Mouse (Mus musculus) urinary bladder, postnatal 36 days (tissue): ENCODE measurements at regions not wholly inside any gene's neighbourhood (a gene's known extent, or its start where the extent isn't known, plus 50 kb on each side); places are given as distances from the start of the nearest gene placed in this dataset.
A peak's percentile ranks its signal among the peaks of the same experiment; 100 is the strongest.

Experiments
- DNase-seq, 2 experiments: peaks; one replicate each; pipeline ENCODE4 v3.0.0; 2022; ENCODE audit warnings: low spot score in 2 of 2, mixed read lengths in 1 of 2

DNA sequence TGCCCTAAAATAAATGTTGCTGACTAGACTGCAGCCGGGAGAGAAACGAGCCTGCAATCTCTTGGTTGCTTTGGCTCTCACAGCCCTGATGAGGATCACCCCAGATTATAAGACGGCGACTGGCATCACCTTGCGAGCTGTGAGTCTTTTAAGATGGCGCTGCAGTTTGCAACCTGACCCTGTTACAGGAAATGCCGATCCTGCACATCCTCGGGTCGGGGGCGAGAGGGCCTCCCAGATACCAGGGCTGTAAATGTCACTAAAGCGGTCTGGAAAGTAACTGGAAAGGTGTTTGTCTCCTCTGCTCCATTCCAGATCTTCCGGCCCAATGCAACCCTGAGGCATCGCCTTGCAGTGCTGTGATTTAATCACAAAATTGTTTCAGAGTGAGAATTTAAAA is 53.4 kb downstream of the Cartpt start:
- DNase-seq = no peak

DNA sequence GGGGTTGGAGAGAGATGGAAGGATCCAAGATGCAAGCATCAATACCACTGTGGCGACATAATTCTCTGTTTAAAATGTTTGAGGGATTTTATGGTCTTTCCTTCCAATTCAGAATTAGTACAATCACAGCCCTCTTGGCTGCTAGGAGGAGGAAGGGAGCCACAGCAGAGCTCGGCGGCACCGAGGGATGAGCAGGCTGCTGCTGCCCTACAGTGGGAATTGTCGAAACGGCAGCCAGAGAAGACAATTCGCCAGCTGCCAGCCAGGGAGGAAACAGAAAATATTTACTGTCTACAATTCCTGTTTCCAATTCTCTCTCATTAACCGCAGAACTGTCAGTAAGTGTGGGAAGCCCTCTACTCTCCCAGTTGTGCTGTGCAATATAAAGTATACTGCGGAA is 58.3 kb downstream of the Cartpt start:
- DNase-seq = no peak

DNA sequence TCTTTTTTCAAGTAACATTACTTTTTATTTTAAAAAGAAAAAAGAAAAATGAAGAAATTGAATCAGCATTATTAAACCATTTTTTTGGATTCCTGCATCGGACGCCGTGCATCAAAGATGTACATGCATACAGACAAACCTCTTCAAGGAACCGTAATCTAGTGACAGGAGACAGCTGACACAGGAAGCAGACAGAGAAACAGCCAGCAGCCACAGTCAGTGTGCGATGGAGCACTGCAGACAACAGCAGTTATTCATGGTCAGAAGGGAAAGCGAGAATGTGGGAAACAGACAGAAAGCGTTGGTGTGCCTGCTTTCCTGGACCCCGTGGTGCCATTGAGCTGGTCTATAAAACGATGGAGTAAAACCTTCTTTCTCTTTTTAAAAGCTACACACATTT is 61.4 kb downstream of the Cartpt start:
- no peak for DNase-seq

DNA sequence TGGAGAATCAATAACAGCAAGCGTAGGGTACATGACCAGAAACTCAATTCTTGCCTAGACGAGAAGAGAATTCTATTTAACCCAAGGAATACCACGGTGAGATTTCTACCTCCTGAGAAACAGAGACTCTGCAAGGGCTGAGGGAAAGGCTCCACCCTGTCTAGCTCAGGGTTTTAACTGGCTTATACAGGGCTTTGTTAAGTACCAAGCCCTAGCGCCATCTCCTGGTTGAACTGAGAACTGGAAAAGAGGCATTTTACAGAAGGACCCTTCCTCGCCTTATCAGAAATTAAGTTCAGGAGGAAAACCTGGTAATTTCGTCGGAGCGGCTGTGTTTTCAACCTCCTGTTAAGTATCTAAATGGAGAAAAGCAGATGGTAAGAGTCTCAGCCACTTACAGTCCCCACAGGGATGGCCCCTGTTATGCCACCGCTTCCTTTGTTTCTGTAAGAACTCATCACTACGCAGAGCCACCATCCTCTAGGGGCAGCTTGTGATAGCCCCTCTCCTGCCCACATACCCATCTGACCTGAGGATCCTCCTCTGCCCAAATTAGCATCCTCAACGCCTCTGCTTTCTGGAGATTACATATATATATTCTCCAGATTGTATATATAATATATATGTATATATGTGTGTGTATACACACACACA is 63.0 kb downstream of the Cartpt start:
- peak; percentile 48 to 52 for DNase-seq

DNA sequence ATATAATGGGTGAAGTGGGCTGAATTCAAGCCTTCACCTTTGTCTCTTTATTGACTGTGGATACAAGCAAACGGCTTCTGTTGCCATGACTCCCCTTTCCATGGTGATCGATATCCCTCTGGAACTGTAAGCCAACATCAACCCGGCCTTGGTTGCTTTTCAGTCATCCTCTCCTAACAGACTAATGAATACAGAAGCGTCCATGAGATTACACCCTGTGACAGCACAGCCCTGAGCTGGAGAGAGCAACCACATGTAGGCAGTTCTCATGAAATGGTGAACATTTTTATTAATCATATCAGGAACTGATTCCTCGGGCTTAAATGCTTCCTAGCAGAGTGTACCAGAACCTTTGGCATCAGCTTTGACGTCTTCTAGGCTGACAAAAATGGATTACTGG is 63.7 kb downstream of the Cartpt start:
- DNase-seq = no peak

DNA sequence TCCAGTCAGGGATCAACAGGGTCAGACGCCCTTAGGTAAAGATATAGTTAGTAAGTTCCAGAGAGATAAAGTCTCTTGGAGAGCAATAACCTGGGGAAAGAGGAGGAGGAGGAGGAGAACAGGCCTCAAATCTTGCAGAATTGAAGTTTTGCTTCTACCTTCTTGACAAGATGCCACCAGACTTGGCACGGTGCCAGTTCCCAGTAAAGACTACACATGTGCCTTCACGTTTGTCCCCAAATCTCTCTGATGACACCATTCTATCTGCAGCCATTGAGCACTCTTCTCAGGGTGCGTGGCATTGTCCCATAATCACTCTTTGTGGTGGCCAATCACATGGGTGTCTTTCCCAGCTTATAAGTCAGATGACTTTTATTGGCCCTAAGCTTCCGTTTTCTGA is 64.3 kb downstream of the Cartpt start:
- DNase-seq = no peak

DNA sequence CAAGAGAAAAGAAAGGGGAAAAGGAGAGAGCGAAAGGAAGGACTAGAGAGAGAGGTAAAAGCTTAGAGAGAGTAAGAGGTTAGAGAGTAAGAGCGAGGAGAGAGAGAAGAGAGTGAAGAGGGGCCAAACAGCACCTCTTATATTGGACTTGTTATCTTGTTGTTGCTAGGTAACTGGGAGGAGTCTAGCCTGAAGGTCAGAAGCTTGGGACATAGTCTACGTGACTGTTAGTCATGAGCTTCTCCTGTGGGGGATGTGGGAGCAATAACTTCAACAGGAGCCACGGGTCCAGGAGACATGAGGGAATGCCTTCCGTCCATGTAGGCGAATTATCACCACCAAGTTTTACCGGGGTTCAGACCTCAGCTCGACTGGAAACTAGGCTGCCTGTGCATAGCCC is 65.4 kb downstream of the Cartpt start:
- no peak for DNase-seq

DNA sequence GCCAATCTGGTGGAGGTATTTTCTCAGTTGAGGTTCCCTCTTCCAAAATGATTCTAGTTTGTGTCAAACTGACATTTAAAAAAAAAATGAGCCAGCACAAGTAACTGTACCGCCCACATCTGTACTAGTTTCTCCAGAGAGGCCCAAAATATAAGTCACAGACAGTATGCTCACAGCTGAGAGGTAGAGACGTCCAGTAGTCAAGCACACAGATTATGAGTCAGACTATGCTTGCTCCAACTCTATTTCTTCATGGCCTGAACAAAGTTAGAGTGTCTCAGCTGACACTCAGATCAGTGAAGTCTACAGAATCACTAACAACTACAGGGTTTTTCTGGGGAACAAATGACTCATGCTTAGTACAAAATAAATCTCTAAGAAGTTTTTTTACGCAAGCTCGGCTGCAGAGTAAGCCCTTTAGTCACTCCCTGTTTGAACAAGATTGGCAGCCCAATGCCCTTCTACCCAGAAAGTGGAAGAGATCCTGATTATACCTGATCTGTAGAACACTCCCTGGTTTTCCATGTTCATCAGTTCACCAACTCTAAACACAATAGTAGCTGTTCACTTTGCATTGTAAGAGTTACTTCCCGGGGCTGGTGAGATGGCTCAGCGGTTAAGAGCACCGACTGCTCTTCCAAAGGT is 70.7 kb downstream of the Cartpt start:
- DNase-seq = peak in 1 of 2 experiments; percentile 13

DNA sequence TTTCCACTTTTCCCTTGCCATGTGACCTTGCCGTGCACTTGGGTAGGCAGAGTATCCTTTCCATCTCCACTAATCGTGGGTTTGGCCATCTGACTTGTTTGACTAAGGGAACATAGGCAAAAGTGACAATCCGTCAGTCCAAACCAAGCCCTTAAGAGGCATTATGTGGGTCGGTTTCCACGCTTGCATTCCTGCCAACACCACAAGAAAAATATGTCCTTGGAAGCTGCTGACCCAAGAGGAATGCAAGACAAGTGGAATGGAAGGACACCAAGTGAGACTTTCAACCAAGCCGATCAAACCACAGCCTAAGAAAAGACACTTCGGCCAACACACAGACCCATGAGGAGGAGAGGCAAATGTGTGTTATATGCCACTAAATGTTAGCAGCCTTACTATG is 73.3 kb downstream of the Cartpt start:
- no peak for DNase-seq

DNA sequence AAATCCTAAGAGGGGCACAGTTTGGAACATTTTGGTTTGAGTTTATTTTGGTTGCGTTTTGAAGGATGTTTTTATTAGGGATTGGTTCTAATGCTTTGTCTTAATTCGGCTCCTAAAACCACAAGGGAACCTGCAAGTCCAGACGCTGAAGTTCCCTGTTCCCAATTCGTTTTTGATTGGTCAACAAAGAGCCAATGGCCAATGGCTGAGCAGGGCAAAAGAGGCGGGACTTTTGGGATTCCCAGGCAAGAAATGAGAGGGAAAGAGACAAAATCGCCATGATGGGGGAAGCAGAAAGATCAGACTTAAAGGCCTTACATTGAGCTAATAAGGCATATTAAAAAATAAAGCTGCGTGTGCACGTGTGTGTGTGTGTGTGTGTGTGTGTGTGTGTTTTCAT is 76.3 kb downstream of the Cartpt start:
- no peak for DNase-seq

DNA sequence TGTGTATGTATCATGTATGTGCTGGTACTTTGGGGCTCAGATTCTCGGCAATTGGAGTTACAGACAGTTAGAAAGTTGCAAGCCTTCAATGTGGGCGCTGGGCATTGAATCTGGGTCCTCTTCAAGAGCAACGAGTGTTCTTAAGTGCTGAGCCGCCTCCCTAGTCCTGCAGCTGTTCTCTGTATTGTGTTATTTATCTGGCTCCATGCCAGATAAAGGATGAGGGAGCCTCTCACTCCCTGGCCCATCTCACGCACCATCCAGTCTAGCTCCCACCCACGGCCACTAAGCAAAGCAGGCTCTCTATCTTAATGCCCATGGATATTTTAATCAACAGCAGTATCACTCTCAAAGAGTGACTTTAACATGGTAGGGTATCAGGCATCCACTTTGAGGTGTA is 84.2 kb downstream of the Cartpt start:
- no peak for DNase-seq

DNA sequence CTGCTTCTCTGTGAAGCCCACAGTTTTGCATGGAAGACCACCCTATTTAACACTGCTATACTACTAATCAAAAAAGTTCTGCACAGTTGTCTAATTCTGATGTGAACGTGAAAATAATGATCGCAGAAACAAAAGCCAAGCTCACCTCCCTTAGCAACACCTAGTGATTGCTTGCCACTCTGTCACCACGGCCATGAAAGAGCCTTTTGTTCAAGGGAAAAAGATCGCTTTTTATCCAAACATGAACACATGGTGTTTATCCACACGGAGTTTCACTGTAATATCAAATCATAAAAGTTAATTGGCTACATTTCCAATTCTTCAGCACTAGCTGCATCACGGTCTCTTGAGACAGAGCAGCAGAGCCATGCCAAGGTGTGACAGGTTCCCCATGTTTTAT is 85.1 kb downstream of the Cartpt start:
- no peak for DNase-seq

DNA sequence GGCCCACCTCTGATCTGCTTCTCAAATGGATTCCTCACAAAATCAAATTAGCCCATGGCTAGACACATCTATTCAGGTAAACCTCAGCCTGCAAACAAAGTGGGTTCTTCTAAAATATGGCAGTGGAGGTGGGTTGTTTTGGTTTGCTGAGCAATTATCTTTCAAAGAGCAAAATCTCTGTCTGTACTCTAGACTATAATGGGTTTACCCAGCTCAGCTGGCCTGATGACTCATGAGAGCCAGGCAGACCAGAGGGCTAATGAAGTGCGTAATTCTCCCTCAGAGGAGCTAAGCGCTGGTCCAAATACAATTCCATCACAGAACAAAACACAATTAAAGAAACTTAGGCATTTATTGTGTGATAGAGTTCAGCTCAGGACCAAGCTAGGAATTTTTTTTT is 86.1 kb downstream of the Cartpt start:
- DNase-seq = no peak

DNA sequence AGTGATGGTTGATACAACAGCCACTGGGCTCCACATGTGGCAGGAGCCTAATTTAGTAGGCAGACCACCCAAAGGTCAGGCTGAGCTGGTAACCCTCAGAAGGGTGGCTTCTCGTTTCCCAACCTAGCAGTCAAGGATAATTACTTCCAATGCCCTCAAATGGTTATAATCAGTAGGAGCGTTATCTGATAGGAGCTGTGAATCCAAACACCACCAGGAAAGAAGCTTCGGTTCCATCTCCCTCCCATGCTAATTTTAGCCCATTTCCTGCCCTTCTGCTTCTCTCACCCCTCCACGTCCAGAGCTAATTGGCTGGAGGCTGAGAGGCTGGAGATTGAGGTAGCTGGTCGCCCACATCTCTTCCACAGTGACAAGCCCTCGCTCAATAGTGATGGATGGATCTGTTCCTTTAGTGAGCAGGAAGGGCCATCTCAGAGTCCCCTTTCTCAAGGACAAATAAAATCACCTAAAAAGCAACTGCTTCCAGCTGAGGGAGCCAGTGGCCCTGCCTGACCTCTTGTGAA is 86.8 kb downstream of the Cartpt start:
- DNase-seq = no peak

DNA sequence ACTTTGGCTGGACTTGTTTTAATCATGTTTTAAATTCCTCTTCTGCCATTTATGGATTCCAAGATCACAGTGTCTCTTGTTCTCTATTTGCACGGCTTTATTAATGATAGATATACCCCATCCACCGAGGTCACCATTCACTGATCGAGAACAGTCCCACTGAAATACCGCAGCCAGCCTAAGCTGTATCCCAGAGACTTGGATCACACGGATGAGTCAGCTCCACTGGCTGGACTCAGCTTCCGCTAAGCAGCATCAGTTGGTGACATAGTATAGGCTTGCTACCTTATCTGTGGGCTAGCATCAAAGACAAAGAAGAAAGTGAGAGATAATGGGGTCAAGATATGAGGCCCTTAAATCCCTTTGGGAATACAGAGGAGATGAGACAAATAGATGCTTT is 106.4 kb downstream of the Cartpt start:
- no peak for DNase-seq

DNA sequence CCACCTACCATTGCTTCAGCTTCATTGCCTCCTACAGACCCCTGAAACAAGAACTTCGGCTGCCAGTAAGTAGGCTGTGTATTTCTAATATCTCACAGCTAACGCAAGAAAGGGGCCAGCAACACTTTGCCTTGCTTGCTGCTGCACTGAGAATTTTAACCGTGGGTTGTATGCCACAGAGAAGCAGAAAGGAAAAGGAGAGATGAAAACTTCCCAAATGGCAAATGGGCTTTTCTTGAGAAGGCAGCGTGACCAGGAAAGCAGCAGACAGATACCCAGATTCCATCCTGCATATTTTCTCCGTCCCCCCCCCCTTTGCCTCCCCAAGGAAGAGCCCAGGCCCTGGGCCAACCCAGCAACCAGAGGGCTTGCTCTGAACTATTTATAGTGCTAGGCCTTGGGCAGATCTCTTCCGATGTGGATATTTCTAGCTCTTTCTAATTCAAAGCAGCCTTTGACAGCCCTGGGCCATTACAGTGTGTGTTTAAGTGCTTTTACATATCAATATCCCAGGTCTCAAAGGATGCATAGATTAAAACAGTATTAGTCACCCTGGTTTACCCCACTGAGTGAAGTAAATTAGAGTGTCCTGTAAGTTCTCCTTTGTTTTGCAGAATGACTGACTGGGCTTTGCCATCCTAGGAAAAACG is 107.0 kb downstream of the Cartpt start:
- DNase-seq = no peak

DNA sequence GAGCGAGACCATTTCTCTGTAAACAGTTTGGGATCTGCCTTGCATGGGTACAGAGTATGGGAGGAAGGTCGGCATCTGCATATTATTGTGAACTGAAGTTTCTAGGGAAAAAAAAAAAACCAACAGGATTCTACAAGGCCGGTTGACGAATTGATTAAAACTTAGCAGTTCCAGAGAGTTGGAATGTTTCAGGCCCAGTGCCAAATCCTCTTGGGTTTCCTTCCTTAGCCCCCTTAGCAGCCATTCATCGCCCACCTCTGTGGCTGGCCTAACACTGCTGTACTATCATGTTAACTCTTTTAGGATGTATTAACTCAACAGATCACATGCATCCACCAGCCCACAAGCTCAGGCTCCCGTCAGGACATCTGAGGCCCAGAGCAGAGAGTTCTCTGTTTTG is 107.9 kb downstream of the Cartpt start:
- DNase-seq = no peak

DNA sequence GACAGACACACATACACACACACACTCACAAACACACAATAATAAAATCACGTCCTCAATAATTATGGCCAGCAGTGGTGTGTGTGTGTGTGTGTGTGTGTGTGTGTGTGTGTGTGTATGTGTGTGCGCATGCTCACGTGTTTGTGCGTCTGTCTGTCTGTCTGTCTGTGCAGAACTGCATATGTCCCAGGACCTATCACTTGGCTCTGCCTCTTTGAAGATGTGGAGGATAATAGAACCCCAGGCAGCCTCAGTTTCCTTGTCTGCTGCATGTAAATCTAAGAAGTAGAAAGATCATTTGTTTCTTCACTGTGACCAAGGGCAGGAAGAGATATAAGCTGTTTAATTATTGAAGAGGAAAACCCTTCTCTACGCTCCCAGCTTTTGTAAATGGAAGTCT is 109.9 kb downstream of the Cartpt start:
- no peak for DNase-seq

DNA sequence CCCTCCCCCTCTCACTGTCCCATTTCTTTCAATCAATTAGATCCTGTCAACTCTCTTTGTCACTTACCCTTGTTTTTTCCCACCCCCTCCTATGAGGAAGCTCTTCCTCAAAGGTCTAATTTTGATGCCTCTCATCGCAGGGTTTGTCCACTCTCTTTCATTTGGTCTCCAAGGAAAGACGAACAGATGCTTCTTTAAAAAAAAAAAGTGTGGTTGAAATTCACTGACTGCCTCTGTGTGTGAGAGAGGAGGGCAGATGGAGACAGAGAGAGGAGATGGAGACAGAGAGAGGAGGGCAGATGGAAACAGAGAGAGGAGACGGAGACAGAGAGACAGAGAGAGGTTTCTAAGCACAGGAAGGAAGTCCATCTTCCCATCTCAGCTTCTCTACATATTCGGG is 113.1 kb downstream of the Cartpt start:
- no peak for DNase-seq

DNA sequence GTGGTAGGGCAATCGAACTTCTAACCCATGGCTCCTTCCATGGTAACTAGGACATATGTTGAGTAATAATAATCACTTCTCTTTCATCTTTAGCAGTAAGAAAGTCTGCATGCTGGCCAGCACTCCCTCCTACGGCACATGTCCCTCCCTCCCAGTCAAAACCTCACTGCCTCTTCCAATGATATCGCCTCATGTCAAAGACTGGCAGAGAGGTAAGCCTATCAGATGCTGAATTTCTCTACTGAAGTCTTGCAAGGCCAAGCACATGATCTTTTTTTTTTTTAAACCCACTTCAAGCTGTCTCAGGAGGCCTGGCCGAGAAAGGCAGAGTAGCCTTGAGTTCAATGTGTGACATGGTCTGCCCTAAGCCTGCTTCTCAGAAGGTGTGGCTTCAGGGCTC is 115.5 kb downstream of the Cartpt start:
- no peak for DNase-seq

DNA sequence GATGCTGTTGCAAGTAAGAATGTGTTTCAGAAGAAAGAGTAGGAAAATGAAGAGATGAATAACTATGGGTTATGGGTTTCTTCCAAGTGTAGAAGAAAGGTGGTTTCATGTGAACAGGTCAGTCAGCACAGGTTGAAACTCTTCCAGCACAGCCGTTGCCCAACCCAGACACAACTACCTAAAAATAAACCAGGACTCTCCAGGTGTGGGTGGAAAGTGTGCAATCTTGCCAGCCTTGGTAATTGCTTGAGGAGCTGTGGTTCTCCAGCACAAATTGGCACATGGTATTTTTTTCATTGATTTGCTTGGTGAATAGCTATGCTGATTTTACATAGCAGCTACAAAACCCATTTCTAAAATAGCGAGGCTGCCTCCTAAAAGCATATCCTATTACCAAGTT is 116.6 kb downstream of the Cartpt start:
- DNase-seq = no peak

DNA sequence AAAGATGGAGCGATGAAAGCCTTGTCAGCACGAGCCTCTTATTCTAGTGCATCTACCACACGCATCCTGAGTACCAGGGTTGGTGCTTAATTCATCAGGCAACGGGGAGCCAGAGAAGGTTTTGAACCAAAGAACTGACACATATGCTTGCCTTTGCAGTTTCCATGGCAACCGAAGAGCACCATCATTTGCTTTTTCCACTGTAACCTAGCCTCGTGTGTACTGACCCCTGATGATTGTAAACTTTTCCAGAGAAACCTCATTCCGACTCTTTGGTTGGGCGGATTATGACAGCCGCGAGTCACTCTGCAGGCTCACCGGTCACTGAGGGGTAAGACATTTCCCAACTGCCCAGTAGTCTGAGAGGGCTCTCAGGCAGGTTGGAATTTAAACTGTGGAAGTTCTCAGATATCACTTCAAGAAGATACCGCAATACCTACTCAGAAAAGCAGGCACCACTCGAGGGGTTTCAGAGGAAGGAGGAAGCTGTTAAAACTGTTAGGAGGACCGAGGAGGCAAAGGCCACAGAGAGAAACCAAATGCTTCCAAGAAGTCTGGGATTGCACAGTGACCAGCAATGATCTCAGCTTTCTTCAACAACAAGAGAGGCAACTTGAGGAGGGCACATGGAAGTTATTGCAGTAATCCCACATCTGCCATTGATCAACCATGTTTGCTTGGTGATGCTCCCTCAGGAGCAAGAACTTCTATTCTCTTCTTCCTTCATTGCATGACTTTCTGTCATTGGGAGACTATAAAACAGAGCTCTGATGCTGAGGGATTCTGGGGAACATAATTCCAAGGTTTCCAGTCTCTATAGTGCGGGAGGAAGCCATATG is 117.8 kb downstream of the Cartpt start:
- no peak for DNase-seq
